ENCODE assay signal across 23 mouse cellular contexts in the genomic region with DNA sequence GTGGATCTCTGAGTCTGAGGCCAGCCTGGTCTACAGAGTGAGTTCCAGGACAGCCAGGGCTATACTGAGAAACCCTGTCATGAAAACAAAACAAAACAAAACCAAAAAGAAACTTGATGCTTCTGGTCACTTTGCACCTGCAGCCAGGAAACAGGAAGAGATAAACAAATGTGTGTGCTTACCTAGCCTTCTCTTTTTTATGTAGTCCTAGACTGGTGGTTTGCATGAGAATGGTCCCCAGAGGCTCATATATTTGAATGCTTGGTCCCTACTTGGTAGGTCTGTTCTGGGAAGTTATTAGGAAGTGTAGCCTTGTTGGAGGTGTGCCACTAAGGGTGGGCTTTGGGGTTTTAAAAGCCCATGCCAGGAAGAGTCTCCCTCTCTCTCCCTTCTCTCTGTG. TPM values are rescaled to one million over a fixed set of nuclear protein-coding genes. Genes with fewer than 3 reads are reported as not detected.
DNase-seq lines count a peak whose midpoint lies in the region; TF ChIP-seq lines count a peak whose summit lies in the region.
"Had no signal": no experiment of that assay in that cellular context is flagged by ENCODE, and none has a peak within 500 bp of the region (broad histone marks: within the 10 kb centered on the region; RNA-seq: fewer than 3 reads in every experiment).

No protein-coding gene starts in this region.

- H3K4me3 ChIP-seq in spleen, adult 2 months (ENCODE audit: extremely low read depth, insufficient read depth, insufficient read length): no peak overlapping the region
- no peak overlapping the region for H3K4me3 ChIP-seq in small intestine, adult 2 months (ENCODE audit: low read depth, low read length)
- H3K4me3 ChIP-seq in embryonic facial prominence, embryonic 10.5 days: no peak overlapping the region
- H3K4me3 ChIP-seq: embryonic facial prominence, embryonic 12.5 days; forebrain, embryonic 13.5 days; forebrain, embryonic 15.5 days had no signal

- no peak for DNase-seq in spleen, adult 2 months (ENCODE audit: low read depth in 1 of 2, low spot score in 2 of 2)
- DNase-seq in spleen, postnatal 10 days (ENCODE audit: low spot score in 2 of 2): no peak
- DNase-seq in R1 (ENCODE audit: low read depth, low spot score): peak; percentile 30
- DNase-seq in lung, postnatal 4 days: no peak
- no peak for DNase-seq in gastrocnemius, postnatal 10 days
- no peak for DNase-seq in embryonic facial prominence, embryonic 10.5 days (ENCODE audit: low spot score)
- DNase-seq: adrenal gland, adult 2 months; adrenal gland, postnatal 10 days; adrenal gland, postnatal 25 days; cerebellum, adult 11 months; cerebellum, adult 18-20 months; cerebellum, adult 8-10 months; cerebellum, adult 9-11 months; cerebellum, postnatal 14 days; cerebellum, postnatal 36 days; embryo, embryonic 11 days; forebrain, postnatal 0 days had no signal

- H3K4me1 ChIP-seq in spleen, adult 2 months (ENCODE audit: control insufficient read depth, insufficient read depth, insufficient read length): peaks cover 11% of the 10 kb centered on the region
- peaks cover 4% of the 10 kb centered on the region for H3K4me1 ChIP-seq in small intestine, adult 2 months (ENCODE audit: control insufficient read depth, insufficient read depth, insufficient read length, low read length)
- peaks cover 33% of the 10 kb centered on the region for H3K4me1 ChIP-seq in embryonic facial prominence, embryonic 10.5 days

- H3K27me3 ChIP-seq in spleen, adult 2 months (ENCODE audit: control insufficient read depth, insufficient read depth, low read length): no peaks in the 10 kb centered on the region
- H3K27me3 ChIP-seq in small intestine, adult 2 months (ENCODE audit: control insufficient read depth, insufficient read depth, low read length): no peaks in the 10 kb centered on the region
- no peaks in the 10 kb centered on the region for H3K27me3 ChIP-seq in embryonic facial prominence, embryonic 10.5 days (replicated peaks; ENCODE audit: low read depth, poor library complexity, severe bottlenecking)
- H3K27me3 ChIP-seq: embryonic facial prominence, embryonic 12.5 days; forebrain, embryonic 13.5 days; forebrain, embryonic 15.5 days; Patski had no signal

- H3K36me3 ChIP-seq in spleen, adult 2 months (ENCODE audit: control insufficient read depth, insufficient read depth, low read length): no peaks in the 10 kb centered on the region
- H3K36me3 ChIP-seq in small intestine, adult 2 months (ENCODE audit: control insufficient read depth, insufficient read depth, low read length): no peaks in the 10 kb centered on the region
- H3K36me3 ChIP-seq in embryonic facial prominence, embryonic 10.5 days (replicated peaks): peaks cover 18% of the 10 kb centered on the region
- H3K36me3 ChIP-seq: embryonic facial prominence, embryonic 12.5 days; forebrain, embryonic 15.5 days had no signal

- TF ChIP-seq CTCF in spleen, adult 2 months (IDR thresholded peaks at IDR 0.05; ENCODE audit: extremely low read depth, insufficient read depth, insufficient read length, insufficient replicate concordance): no peak
- TF ChIP-seq CTCF in small intestine, adult 2 months (IDR thresholded peaks at IDR 0.05; ENCODE audit: extremely low read depth, insufficient read length, insufficient replicate concordance, low read depth, low read length): no peak

- H3K9me3 ChIP-seq in embryonic facial prominence, embryonic 10.5 days: no peaks in the 10 kb centered on the region
- H3K9me3 ChIP-seq: embryonic facial prominence, embryonic 12.5 days; forebrain, embryonic 13.5 days; forebrain, embryonic 15.5 days; G1E had no signal

- peak overlapping the region; percentile 71 for H3K27ac ChIP-seq in spleen, adult 2 months (ENCODE audit: insufficient read depth, low read length)
- peak overlapping the region; percentile 28; the same call in 1 of the 2 replicates for H3K27ac ChIP-seq in small intestine, adult 2 months (ENCODE audit: insufficient read depth, low read depth, low read length)
- no peak overlapping the region for H3K27ac ChIP-seq in embryonic facial prominence, embryonic 10.5 days (replicated peaks)
- H3K27ac ChIP-seq: embryonic facial prominence, embryonic 12.5 days; forebrain, embryonic 13.5 days; forebrain, embryonic 15.5 days had no signal

- TF ChIP-seq POLR2A in spleen, adult 2 months (IDR thresholded peaks at IDR 0.05; ENCODE audit: low read depth, low read length): no peak
- no peak for TF ChIP-seq POLR2A in small intestine, adult 2 months (IDR thresholded peaks at IDR 0.05; ENCODE audit: low read depth, low read length)

RNA-seq across cellular contexts. Expression of a gene that starts 2.2 kb away (rescaled TPM):
- 2.3 and 3.6 TPM in 2 replicates for polyA plus RNA-seq in spleen, adult 2 months (2012; rRNA removed)
- polyA plus RNA-seq in small intestine, adult 2 months (2012; rRNA removed): 1.7 and 5.5 TPM in 2 replicates
- 1 to 10 TPM; 4.7 to 4.9 TPM for total RNA-seq in gastrocnemius, postnatal 10 days (2021)
- 60.0 and 62.2 TPM in 2 replicates for polyA plus RNA-seq in embryonic facial prominence, embryonic 10.5 days (2016; fragmentation: Nextera tagmentation; extraction: Ambion mirVana)
